Mouse (Mus musculus): ENCODE data around the gene Ttc30b.
"Not testable (repeated sequence)": the region's sequence is repeated elsewhere in the genome, so short reads cannot be mapped to it uniquely, and the experiment has no call there.

The Ttc30b gene

GRCm38 (mm10) chr2:75950685-75951084 is 12.3 kb upstream of the Ttc30b start:
- DNase-seq (ENCODE audit: low spot score in 2 of 2): no peak

- DNase-seq (ENCODE audit: low spot score in 2 of 2): not testable (repeated sequence)
Measured at GRCm38 (mm10) chr2:75937520-75938116, 767 bp downstream of the Ttc30b start.

- not testable (repeated sequence) for DNase-seq (ENCODE audit: low spot score in 2 of 2)
Measured at GRCm38 (mm10) chr2:75936685-75937084, 1.7 kb downstream of the Ttc30b start.

GRCm38 (mm10) chr2:75933541-75933940 is 4.8 kb downstream of the Ttc30b start:
- no peak for DNase-seq (ENCODE audit: low spot score in 2 of 2)

- no peak for DNase-seq (ENCODE audit: low spot score in 2 of 2)
Measured at GRCm38 (mm10) chr2:75930941-75931340, 7.4 kb downstream of the Ttc30b start.

GRCm38 (mm10) chr2:75929786-75930444 is 8.5 kb downstream of the Ttc30b start:
- DNase-seq (ENCODE audit: low spot score in 2 of 2): no peak

GRCm38 (mm10) chr2:75929141-75929540 is 9.2 kb downstream of the Ttc30b start:
- no peak for DNase-seq (ENCODE audit: low spot score in 2 of 2)

- no peak for DNase-seq (ENCODE audit: low spot score in 2 of 2)
Measured at GRCm38 (mm10) chr2:75928011-75928410, 10.4 kb downstream of the Ttc30b start.

- no peak for DNase-seq (ENCODE audit: low spot score in 2 of 2)
Measured at GRCm38 (mm10) chr2:75926061-75926460, 12.3 kb downstream of the Ttc30b start.

- no peak for DNase-seq (ENCODE audit: low spot score in 2 of 2)
Measured at GRCm38 (mm10) chr2:75923807-75924340, 14.5 kb downstream of the Ttc30b start.

GRCm38 (mm10) chr2:75915040-75915439 is 23.3 kb downstream of the Ttc30b start:
- DNase-seq (ENCODE audit: low spot score in 2 of 2): no peak

GRCm38 (mm10) chr2:75907142-75907541 is 31.2 kb downstream of the Ttc30b start:
- DNase-seq (ENCODE audit: low spot score in 2 of 2): no peak

- no peak for DNase-seq (ENCODE audit: low spot score in 2 of 2)
Measured at GRCm38 (mm10) chr2:75901869-75902268, 36.5 kb downstream of the Ttc30b start.

- DNase-seq (ENCODE audit: low spot score in 2 of 2): no peak
Measured at GRCm38 (mm10) chr2:75900281-75900680, 38.1 kb downstream of the Ttc30b start.

GRCm38 (mm10) chr2:75895711-75896110 is 42.7 kb downstream of the Ttc30b start:
- DNase-seq (ENCODE audit: low spot score in 2 of 2): no peak

- DNase-seq (ENCODE audit: low spot score in 2 of 2): no peak
Measured at GRCm38 (mm10) chr2:75891981-75892380, 46.4 kb downstream of the Ttc30b start.

All from frontal cortex, postnatal 10 days (tissue).